Comparison of ENCODE assay signal across 28 mouse cellular contexts in the genomic region with DNA sequence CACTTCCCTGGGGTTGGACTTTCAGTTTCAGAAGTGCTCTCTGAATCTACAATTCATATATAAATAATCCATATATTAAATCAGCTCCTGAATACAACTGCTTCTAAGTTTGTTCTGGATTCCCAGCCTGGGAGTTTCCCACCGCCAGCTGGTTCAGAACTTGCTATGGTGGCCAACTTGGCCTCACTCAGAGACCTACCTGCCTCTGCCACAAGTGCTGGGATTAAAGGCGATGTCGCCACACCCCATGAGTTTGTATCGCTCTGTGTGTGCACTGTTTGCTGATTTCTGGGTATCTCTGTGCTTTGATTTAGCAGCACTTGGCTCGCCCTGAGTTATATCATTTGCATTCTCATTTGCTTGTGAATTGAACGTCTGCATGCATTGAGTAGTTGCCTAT. TPM values are rescaled to one million over a fixed set of nuclear protein-coding genes. Genes with fewer than 3 reads are reported as not detected.
"Had no signal": no experiment of that assay in that cellular context is flagged by ENCODE, and none has a peak within 500 bp of the region (broad histone marks: within the 10 kb centered on the region; RNA-seq: fewer than 3 reads in every experiment).

No protein-coding gene starts in this region.

- H3K27ac ChIP-seq: gastrocnemius, adult 2 months; heart, embryonic 10.5 days; hindbrain, embryonic 10.5 days; hindbrain, embryonic 12.5 days; hindbrain, embryonic 14.5 days; kidney, embryonic 15.5 days; kidney, postnatal 0 days; limb, embryonic 13.5 days; limb, embryonic 15.5 days; liver, embryonic 12.5 days had no signal

- H3K36me3 ChIP-seq: heart, embryonic 10.5 days; heart, embryonic 12.5 days; hindbrain, embryonic 10.5 days; hindbrain, embryonic 12.5 days; kidney, embryonic 15.5 days; limb, embryonic 13.5 days; limb, embryonic 15.5 days; liver, embryonic 12.5 days had no signal

- H3K4me1 ChIP-seq: heart, embryonic 10.5 days; heart, embryonic 12.5 days; hindbrain, embryonic 12.5 days; kidney, embryonic 15.5 days; limb, embryonic 13.5 days; limb, embryonic 15.5 days; liver, embryonic 12.5 days had no signal

- H3K27me3 ChIP-seq: heart, embryonic 12.5 days; hindbrain, embryonic 12.5 days; kidney, embryonic 15.5 days; limb, embryonic 13.5 days; limb, embryonic 15.5 days; liver, embryonic 12.5 days had no signal

- H3K4me3 ChIP-seq: gastrocnemius, adult 2 months; heart, embryonic 10.5 days; heart, embryonic 12.5 days; hindbrain, embryonic 10.5 days; hindbrain, embryonic 12.5 days; kidney, embryonic 15.5 days; limb, embryonic 13.5 days; limb, embryonic 15.5 days; liver, embryonic 12.5 days had no signal

- ATAC-seq: hindbrain, embryonic 16.5 days; intestine, embryonic 16.5 days; liver, embryonic 12.5 days had no signal

- DNase-seq: gastrocnemius, adult 2 months; gastrocnemius, postnatal 10 days; gastrocnemius, postnatal 25 days; heart, adult 18-20 months; heart, postnatal 10 days; heart, postnatal 4 days; kidney, adult 11 months; kidney, adult 2 months; kidney, adult 9 months; kidney, postnatal 14 days; kidney, postnatal 36 days; layer of hippocampus, adult 9-11 months; layer of hippocampus, postnatal 36 days; left cerebral cortex, postnatal 4 days had no signal

RNA-seq across cellular contexts. Expression of gene Cd5, which starts 13.3 kb away (rescaled TPM):
- polyA plus RNA-seq: intestine, embryonic 14.5 days; intestine, embryonic 16.5 days; limb, embryonic 11.5 days; liver, embryonic 12.5 days had no signal
